Mouse (Mus musculus): ENCODE measurements around the gene Selenov. TPM values are rescaled to one million over a fixed set of nuclear protein-coding genes. Genes with fewer than 3 reads are reported as not detected.

The Selenov gene
- polyA plus RNA-seq (2014; fragmentation: Nextera tagmentation; extraction: Ambion mirVana), result 0.70 and 1.5 TPM in 2 replicates

- Histone ChIP-seq H3K9me3 (ENCODE audit: control insufficient read depth, low read length) (no peaks in the 10 kb centered on the region), H3K4me2 (ENCODE audit: low read depth, low read length) (peak within 1 kb of the TSS; percentile 43), H3K27ac (ENCODE audit: low read depth, low read length) (no peak within 1 kb of the TSS), H3K4me1 (ENCODE audit: control insufficient read depth, insufficient read depth, low read length) (peaks cover 5% of the 10 kb centered on the region; the same call in 1 of the 2 replicates), H3K9ac (replicated peaks; ENCODE audit: low read depth, low read length) (peak within 1 kb of the TSS; percentile 16; the same call in 1 of the 2 replicates), H3K36me3 (ENCODE audit: control insufficient read depth, insufficient read depth, low read length) (no peaks in the 10 kb centered on the region), H3K27me3 (ENCODE audit: control insufficient read depth, insufficient read depth, low read length) (peaks cover 4% of the 10 kb centered on the region; the same call in 1 of the 2 replicates), H3K4me3 (ENCODE audit: low read depth, low read length) (peak within 1 kb of the TSS; percentile 24)
- WGBS, result 1% methylated on average over 52 of the region's 52 CpGs
- peak; percentile 26; the same call in 1 of the 2 replicates for ATAC-seq (ENCODE audit: low read depth)
Measured at GRCm38 (mm10) chr7:28290638-28291590, at the start of gene Selenov. Gene Selenov (minus strand): TSS chr7:28291186.

DNA sequence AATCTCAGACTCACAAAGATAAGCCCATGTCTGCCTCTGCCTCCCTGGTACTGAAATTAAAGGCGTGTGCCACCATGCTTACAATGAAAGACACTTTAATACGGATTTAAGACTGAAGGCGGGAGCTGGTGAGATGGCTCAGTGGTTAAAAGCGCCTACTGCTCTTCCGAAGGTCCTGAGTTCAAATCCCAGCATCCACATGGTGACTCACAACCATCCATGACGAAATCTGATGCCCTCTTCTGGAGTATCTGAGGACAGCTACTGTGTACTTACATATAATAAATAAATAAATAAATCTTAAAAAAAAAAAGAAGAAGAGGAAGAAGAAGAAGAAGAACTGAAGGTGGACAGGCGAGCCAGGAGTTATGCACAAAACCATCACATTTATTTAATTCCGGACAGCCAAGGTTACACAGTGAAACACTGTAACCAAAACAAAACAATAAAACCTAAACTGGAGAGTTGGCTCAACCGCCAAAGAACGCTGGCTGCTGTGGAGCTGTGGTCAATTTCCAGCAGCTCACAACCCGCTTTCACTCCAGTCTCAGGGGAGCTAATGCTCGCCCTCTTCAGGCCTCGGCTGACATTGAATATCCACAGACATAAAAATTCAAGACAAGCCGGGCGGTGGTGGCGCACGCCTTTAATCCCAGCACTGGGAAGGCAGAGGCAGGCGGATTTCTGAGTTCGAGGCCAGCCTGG is 48.4 kb upstream of the Selenov start:
- WGBS, result 76% methylated on average over 19 of the region's 19 CpGs
- H3K9ac ChIP-seq (replicated peaks; ENCODE audit: low read depth, low read length), result no peak overlapping the region
- no peaks in the 10 kb centered on the region for H3K36me3 ChIP-seq (ENCODE audit: control insufficient read depth, insufficient read depth, low read length)
- H3K27me3 ChIP-seq (ENCODE audit: control insufficient read depth, insufficient read depth, low read length), result no peaks in the 10 kb centered on the region
- peak overlapping the region; percentile 82 for H3K27ac ChIP-seq (ENCODE audit: low read depth, low read length)
- peak overlapping the region; percentile 93 for H3K4me3 ChIP-seq (ENCODE audit: low read depth, low read length)
- H3K9me3 ChIP-seq (ENCODE audit: control insufficient read depth, low read length), result no peaks in the 10 kb centered on the region
- H3K4me1 ChIP-seq (ENCODE audit: control insufficient read depth, insufficient read depth, low read length), result peaks cover 11% of the 10 kb centered on the region
- ATAC-seq (ENCODE audit: low read depth), result peak; percentile 1; the same call in 1 of the 2 replicates
- H3K4me2 ChIP-seq (ENCODE audit: low read depth, low read length), result peak overlapping the region; percentile 87

- peaks cover 11% of the 10 kb centered on the region for H3K4me1 ChIP-seq (ENCODE audit: control insufficient read depth, insufficient read depth, low read length)
- ATAC-seq (ENCODE audit: low read depth), result peak; percentile 99
- H3K9ac ChIP-seq (replicated peaks; ENCODE audit: low read depth, low read length), result peak within 1 kb of the TSS; percentile 93
- H3K27me3 ChIP-seq (ENCODE audit: control insufficient read depth, insufficient read depth, low read length), result no peaks in the 10 kb centered on the region
- WGBS, result under 1% methylated on average over 77 of the region's 77 CpGs
- H3K36me3 ChIP-seq (ENCODE audit: control insufficient read depth, insufficient read depth, low read length), result no peaks in the 10 kb centered on the region
- peak within 1 kb of the TSS; percentile 87 for H3K4me2 ChIP-seq (ENCODE audit: low read depth, low read length)
- no peaks in the 10 kb centered on the region for H3K9me3 ChIP-seq (ENCODE audit: control insufficient read depth, low read length)
- peak within 1 kb of the TSS; percentile 82 for H3K27ac ChIP-seq (ENCODE audit: low read depth, low read length)
- peak within 1 kb of the TSS; percentile 93 for H3K4me3 ChIP-seq (ENCODE audit: low read depth, low read length)
Measured at GRCm38 (mm10) chr7:28338108-28338998, 47.4 kb upstream of the Selenov start, which contains the start of gene Supt5. Gene Supt5 (minus strand): TSS chr7:28338746.

DNA sequence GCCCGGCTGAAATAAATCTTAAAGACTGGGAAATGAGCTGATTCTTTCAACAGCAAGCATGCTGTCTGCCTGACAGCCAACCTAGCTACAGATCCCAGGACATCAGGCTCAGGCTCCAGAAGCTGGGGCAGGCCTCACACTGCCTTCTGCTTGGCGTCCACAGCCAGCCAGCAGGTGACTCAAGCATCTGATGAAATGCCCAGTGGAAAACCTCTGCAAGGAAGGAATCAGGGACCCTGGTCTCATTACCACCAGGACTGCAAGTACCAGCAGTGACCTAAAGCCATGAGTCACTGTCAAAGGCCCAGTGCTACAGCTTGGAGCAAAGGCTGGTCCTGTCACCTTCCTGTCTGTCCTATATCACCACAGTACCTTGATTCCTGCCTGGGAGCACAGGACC is 44.5 kb upstream of the Selenov start:
- no peak for ATAC-seq (ENCODE audit: low read depth)
- H3K27ac ChIP-seq (ENCODE audit: low read depth, low read length), result no peak overlapping the region
- H3K4me2 ChIP-seq (ENCODE audit: low read depth, low read length), result no peak overlapping the region
- H3K36me3 ChIP-seq (ENCODE audit: control insufficient read depth, insufficient read depth, low read length), result peaks cover 4% of the 10 kb centered on the region; the same call in 1 of the 2 replicates
- H3K27me3 ChIP-seq (ENCODE audit: control insufficient read depth, insufficient read depth, low read length), result no peaks in the 10 kb centered on the region
- H3K4me1 ChIP-seq (ENCODE audit: control insufficient read depth, insufficient read depth, low read length), result peaks cover 11% of the 10 kb centered on the region
- no peaks in the 10 kb centered on the region for H3K9me3 ChIP-seq (ENCODE audit: control insufficient read depth, low read length)
- no peak overlapping the region for H3K9ac ChIP-seq (replicated peaks; ENCODE audit: low read depth, low read length)
- no peak overlapping the region for H3K4me3 ChIP-seq (ENCODE audit: low read depth, low read length)
- WGBS, result 93% methylated on average over 2 of the region's 2 CpGs

DNA sequence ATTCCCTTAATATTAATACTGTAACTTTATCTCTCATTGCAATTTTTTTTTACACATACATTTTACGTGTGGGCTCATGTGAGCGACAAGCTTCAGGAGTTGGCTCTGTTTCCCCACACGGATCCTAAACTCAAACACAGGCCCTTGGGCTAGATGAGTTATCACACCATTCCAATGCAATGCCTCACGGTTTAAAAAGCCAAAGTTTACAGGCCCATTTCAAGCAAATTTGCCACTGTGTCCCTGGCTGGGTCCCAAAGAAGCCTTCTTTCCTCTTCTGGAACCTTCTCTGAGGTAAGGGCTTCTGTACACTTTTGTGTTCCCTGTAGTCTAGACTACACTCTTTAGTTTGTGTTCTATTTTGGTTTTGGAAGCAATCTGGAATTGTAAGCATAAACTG is 43.5 kb upstream of the Selenov start:
- no peak overlapping the region for H3K9ac ChIP-seq (replicated peaks; ENCODE audit: low read depth, low read length)
- WGBS, result 93% methylated on average over 4 of the region's 4 CpGs
- no peaks in the 10 kb centered on the region for H3K27me3 ChIP-seq (ENCODE audit: control insufficient read depth, insufficient read depth, low read length)
- H3K4me2 ChIP-seq (ENCODE audit: low read depth, low read length), result no peak overlapping the region
- H3K4me3 ChIP-seq (ENCODE audit: low read depth, low read length), result no peak overlapping the region
- H3K36me3 ChIP-seq (ENCODE audit: control insufficient read depth, insufficient read depth, low read length), result peaks cover 13% of the 10 kb centered on the region
- H3K9me3 ChIP-seq (ENCODE audit: control insufficient read depth, low read length), result no peaks in the 10 kb centered on the region
- no peak for ATAC-seq (ENCODE audit: low read depth)
- H3K27ac ChIP-seq (ENCODE audit: low read depth, low read length), result no peak overlapping the region
- H3K4me1 ChIP-seq (ENCODE audit: control insufficient read depth, insufficient read depth, low read length), result peaks cover 11% of the 10 kb centered on the region

DNA sequence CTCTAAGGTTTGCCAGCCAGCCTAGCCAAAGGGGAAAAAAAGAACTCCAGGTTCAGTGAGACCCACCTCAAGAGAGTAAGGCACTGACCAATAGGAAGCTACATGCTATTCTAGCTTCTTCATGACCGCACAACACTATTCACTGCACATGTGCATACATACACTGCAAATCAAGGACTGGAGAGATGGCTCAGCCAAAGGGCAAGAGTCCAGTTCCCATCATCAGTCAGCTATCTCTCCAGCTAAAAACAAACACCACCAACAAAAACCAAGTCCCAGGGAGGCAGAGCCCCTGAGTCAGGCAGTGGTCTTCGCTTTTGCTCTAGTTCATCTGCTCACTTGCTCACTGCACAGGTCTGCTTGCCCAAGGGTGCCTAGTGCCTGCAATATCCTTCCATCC is 37.3 kb upstream of the Selenov start:
- 94% methylated on average over 2 of the region's 2 CpGs for WGBS
- Histone ChIP-seq H3K27me3 (ENCODE audit: control insufficient read depth, insufficient read depth, low read length) (no peaks in the 10 kb centered on the region), H3K4me2 (ENCODE audit: low read depth, low read length) (no peak overlapping the region), H3K9me3 (ENCODE audit: control insufficient read depth, low read length) (no peaks in the 10 kb centered on the region), H3K4me1 (ENCODE audit: control insufficient read depth, insufficient read depth, low read length) (no peaks in the 10 kb centered on the region), H3K4me3 (ENCODE audit: low read depth, low read length) (no peak overlapping the region), H3K9ac (replicated peaks; ENCODE audit: low read depth, low read length) (no peak overlapping the region), H3K27ac (ENCODE audit: low read depth, low read length) (no peak overlapping the region), H3K36me3 (ENCODE audit: control insufficient read depth, insufficient read depth, low read length) (peaks cover 70% of the 10 kb centered on the region)
- no peak for ATAC-seq (ENCODE audit: low read depth)

GRCm38 (mm10) chr7:28326457-28326856 is 35.5 kb upstream of the Selenov start:
- no peak overlapping the region for H3K9ac ChIP-seq (replicated peaks; ENCODE audit: low read depth, low read length)
- H3K4me3 ChIP-seq (ENCODE audit: low read depth, low read length), result no peak overlapping the region
- no peak overlapping the region for H3K27ac ChIP-seq (ENCODE audit: low read depth, low read length)
- no peaks in the 10 kb centered on the region for H3K9me3 ChIP-seq (ENCODE audit: control insufficient read depth, low read length)
- no peaks in the 10 kb centered on the region for H3K27me3 ChIP-seq (ENCODE audit: control insufficient read depth, insufficient read depth, low read length)
- H3K4me2 ChIP-seq (ENCODE audit: low read depth, low read length), result no peak overlapping the region
- ATAC-seq (ENCODE audit: low read depth), result no peak
- 86% methylated on average over 4 of the region's 4 CpGs for WGBS
- H3K4me1 ChIP-seq (ENCODE audit: control insufficient read depth, insufficient read depth, low read length), result no peaks in the 10 kb centered on the region
- H3K36me3 ChIP-seq (ENCODE audit: control insufficient read depth, insufficient read depth, low read length), result peaks cover 88% of the 10 kb centered on the region

GRCm38 (mm10) chr7:28325293-28325692 is 34.3 kb upstream of the Selenov start:
- Histone ChIP-seq H3K4me3 (ENCODE audit: low read depth, low read length) (no peak overlapping the region), H3K27ac (ENCODE audit: low read depth, low read length) (no peak overlapping the region), H3K9ac (replicated peaks; ENCODE audit: low read depth, low read length) (no peak overlapping the region), H3K4me2 (ENCODE audit: low read depth, low read length) (no peak overlapping the region), H3K36me3 (ENCODE audit: control insufficient read depth, insufficient read depth, low read length) (peaks cover 93% of the 10 kb centered on the region), H3K9me3 (ENCODE audit: control insufficient read depth, low read length) (no peaks in the 10 kb centered on the region), H3K27me3 (ENCODE audit: control insufficient read depth, insufficient read depth, low read length) (no peaks in the 10 kb centered on the region), H3K4me1 (ENCODE audit: control insufficient read depth, insufficient read depth, low read length) (no peaks in the 10 kb centered on the region)
- no peak for ATAC-seq (ENCODE audit: low read depth)
- WGBS, result 96% methylated on average over 8 of the region's 8 CpGs
